Mouse (Mus musculus): Measurements from ENCODE around the gene Akap13.

GRCm38 (mm10) chr7:75568883-75569282, 113.5 kb downstream of the Akap13 start:
- TF ChIP-seq CTCF (IDR thresholded peaks at IDR 0.05; ENCODE audit: borderline replicate concordance, insufficient read depth, low read length) (no peak), POLR2A (IDR thresholded peaks at IDR 0.05; ENCODE audit: low read depth, low read length) (no peak)
